10 mouse cellular contexts compared by ENCODE assay signal in genomic region chr5:139418633-139419032, GRCm38 (mm10). TPM values are rescaled to one million over a fixed set of nuclear protein-coding genes. Genes with fewer than 3 reads are reported as not detected.
DNase-seq lines count a peak whose midpoint lies in the region; ATAC-seq and TF ChIP-seq lines count a peak whose summit lies in the region.
"Had no signal": no experiment of that assay in that cellular context is flagged by ENCODE, and none has a peak within 500 bp of the region (broad histone marks: within the 10 kb centered on the region; RNA-seq: fewer than 3 reads in every experiment).

No protein-coding gene starts in this region.

- no peaks in the 10 kb centered on the region for H3K27me3 ChIP-seq in forebrain, embryonic 11.5 days (ENCODE audit: control insufficient read depth, insufficient read depth, low read length)
- no peaks in the 10 kb centered on the region for H3K27me3 ChIP-seq in limb, embryonic 14.5 days (ENCODE audit: control insufficient read depth, insufficient read depth, low read length)

- 0 out of 2 replicates have a peak overlapping the region, but pooled peaks have one; percentile 20 for H3K9ac ChIP-seq in forebrain, embryonic 11.5 days (ENCODE audit: low read length)
- no peak overlapping the region for H3K9ac ChIP-seq in limb, embryonic 14.5 days (ENCODE audit: low read depth, low read length, severe bottlenecking)

- peaks cover 12% of the 10 kb centered on the region for H3K4me1 ChIP-seq in forebrain, embryonic 11.5 days (replicated peaks; ENCODE audit: control insufficient read depth, insufficient read depth, low read length)
- H3K4me1 ChIP-seq in limb, embryonic 14.5 days (ENCODE audit: control insufficient read depth, insufficient read depth, low read length) = peaks cover 20% of the 10 kb centered on the region

- H3K27ac ChIP-seq in layer of hippocampus, adult 2 months = peak overlapping the region; percentile 8
- H3K27ac ChIP-seq in forebrain, embryonic 11.5 days (ENCODE audit: low read depth, low read length) = peak overlapping the region; percentile 63
- H3K27ac ChIP-seq in limb, embryonic 14.5 days (replicated peaks; ENCODE audit: low read depth, low read length) = no peak overlapping the region
- H3K27ac ChIP-seq: macrophage had no signal

- 0 out of 2 replicates have a peak, but pooled peaks have one; percentile 42 for ATAC-seq in forebrain, embryonic 11.5 days (replicated peaks; ENCODE audit: low FRiP score)
- peak; percentile 81; the same call in 1 of the 2 replicates for ATAC-seq in limb, embryonic 14.5 days (ENCODE audit: low FRiP score, low read depth)

- WGBS in forebrain, embryonic 11.5 days = 19% methylated on average over 3 of the region's 3 CpGs
- 7% methylated on average over 3 of the region's 3 CpGs for WGBS in limb, embryonic 14.5 days

- H3K4me2 ChIP-seq in forebrain, embryonic 11.5 days (ENCODE audit: low read depth, low read length, severe bottlenecking) = 0 out of 2 replicates have a peak overlapping the region, but pooled peaks have one; percentile 1
- H3K4me2 ChIP-seq in limb, embryonic 14.5 days (replicated peaks; ENCODE audit: low read depth, low read length, severe bottlenecking) = no peak overlapping the region

- no peak for TF ChIP-seq CTCF in layer of hippocampus, adult 2 months (conservative IDR thresholded peaks at IDR 0.05)

- no peak overlapping the region for H3K4me3 ChIP-seq in layer of hippocampus, adult 2 months
- H3K4me3 ChIP-seq in forebrain, embryonic 11.5 days (ENCODE audit: low read depth, low read length) = no peak overlapping the region
- H3K4me3 ChIP-seq in limb, embryonic 14.5 days (replicated peaks; ENCODE audit: low read length) = no peak overlapping the region

- H3K36me3 ChIP-seq in forebrain, embryonic 11.5 days (ENCODE audit: control insufficient read depth, insufficient read depth, low read length) = no peaks in the 10 kb centered on the region
- H3K36me3 ChIP-seq in limb, embryonic 14.5 days (ENCODE audit: control insufficient read depth, insufficient read depth, low read length) = 0 out of 2 replicates have a peak, but pooled peaks cover 7% of the 10 kb centered on the region

- no peak for TF ChIP-seq POLR2A in limb, embryonic 14.5 days (IDR thresholded peaks at IDR 0.05; ENCODE audit: borderline replicate concordance, extremely low read depth, insufficient read depth, insufficient read length)

- H3K9me3 ChIP-seq in forebrain, embryonic 11.5 days (ENCODE audit: control insufficient read depth, low read length) = no peaks in the 10 kb centered on the region
- no peaks in the 10 kb centered on the region for H3K9me3 ChIP-seq in limb, embryonic 14.5 days (ENCODE audit: control insufficient read depth, low read length)

- DNase-seq in layer of hippocampus, adult 2 months (ENCODE audit: low spot score in 2 of 2) = no peak
- no peak for DNase-seq in layer of hippocampus, postnatal 10 days (ENCODE audit: low spot score in 2 of 2)
- no peak for DNase-seq in forebrain, embryonic 11.5 days (ENCODE audit: low spot score)
- peak; percentile 58 for DNase-seq in limb, embryonic 14.5 days (ENCODE audit: low spot score)
- peak; percentile 81 for DNase-seq in thymus, postnatal 0 days (ENCODE audit: low spot score)
- DNase-seq in urinary bladder, postnatal 25 days (ENCODE audit: low spot score) = no peak
- DNase-seq in testis, postnatal 14 days (ENCODE audit: low spot score) = no peak
- no peak for DNase-seq in gastrocnemius, postnatal 25 days

RNA-seq across cellular contexts. Expression of gene Gper1, which starts 4.3 kb away (rescaled TPM):
- total RNA-seq in layer of hippocampus, adult 2 months (2021) = 1 to 10 TPM; 2.1 to 2.4 TPM
- total RNA-seq in layer of hippocampus, postnatal 10 days (2021) = 1 to 10 TPM; 3.7 to 3.8 TPM
- 1.7 and 1.9 TPM in 2 replicates for polyA plus RNA-seq in forebrain, embryonic 11.5 days (2014; fragmentation: Nextera tagmentation; extraction: Ambion mirVana)
- polyA plus RNA-seq in limb, embryonic 14.5 days (2012; rRNA removed) = 4.7 and 5.7 TPM in 2 replicates
- polyA plus RNA-seq in limb, embryonic 14.5 days (2014; fragmentation: Nextera tagmentation; extraction: Ambion mirVana) = 6.4 and 6.7 TPM in 2 replicates
- polyA plus RNA-seq in thymus, postnatal 0 days (2015; fragmentation: Nextera tagmentation; extraction: Ambion mirVana) = 5.2 and 6.1 TPM in 2 replicates
- total RNA-seq in gastrocnemius, postnatal 25 days (2021) = 1 to 10 TPM in 1 of 2 experiments, under 1 TPM in 1; 0.82 to 1.6 TPM
- total RNA-seq: hematopoietic stem cell, adult 5-6 weeks had no signal
- polyA plus RNA-seq: macrophage had no signal

RNA-seq across cellular contexts. Expression of gene C130050O18Rik, which starts 13.6 kb away (rescaled TPM):
- total RNA-seq in layer of hippocampus, adult 2 months (2021) = under 1 TPM in 1 of 2 experiments, not detected in 1; 0.18 TPM
- under 1 TPM; 0.22 to 0.32 TPM for total RNA-seq in layer of hippocampus, postnatal 10 days (2021)
- 0.17 and 0.23 TPM in 2 replicates for polyA plus RNA-seq in forebrain, embryonic 11.5 days (2014; fragmentation: Nextera tagmentation; extraction: Ambion mirVana)
- 9.1 and 10.6 TPM in 2 replicates for polyA plus RNA-seq in limb, embryonic 14.5 days (2012; rRNA removed)
- polyA plus RNA-seq in limb, embryonic 14.5 days (2014; fragmentation: Nextera tagmentation; extraction: Ambion mirVana) = 6.4 and 7.5 TPM in 2 replicates
- 0.54 and 0.79 TPM in 2 replicates for polyA plus RNA-seq in thymus, postnatal 0 days (2015; fragmentation: Nextera tagmentation; extraction: Ambion mirVana)
- under 1 TPM; 0.32 to 0.61 TPM for total RNA-seq in gastrocnemius, postnatal 25 days (2021)

RNA-seq across cellular contexts. Expression of gene Gpr146, which starts 41.1 kb away (rescaled TPM):
- total RNA-seq in layer of hippocampus, adult 2 months (2021) = 10 to 100 TPM; 11.5 to 12.8 TPM
- 1 to 10 TPM; 6.8 to 7.8 TPM for total RNA-seq in layer of hippocampus, postnatal 10 days (2021)
- 1.8 and 1.9 TPM in 2 replicates for polyA plus RNA-seq in forebrain, embryonic 11.5 days (2014; fragmentation: Nextera tagmentation; extraction: Ambion mirVana)
- polyA plus RNA-seq in limb, embryonic 14.5 days (2012; rRNA removed) = 1.9 and 2.4 TPM in 2 replicates
- 2.3 and 2.5 TPM in 2 replicates for polyA plus RNA-seq in limb, embryonic 14.5 days (2014; fragmentation: Nextera tagmentation; extraction: Ambion mirVana)
- polyA plus RNA-seq in thymus, postnatal 0 days (2015; fragmentation: Nextera tagmentation; extraction: Ambion mirVana) = 5.5 and 7.4 TPM in 2 replicates
- total RNA-seq in gastrocnemius, postnatal 25 days (2021) = 10 to 100 TPM; 23.5 to 23.6 TPM

RNA-seq across cellular contexts. Expression of gene 3110082I17Rik, which starts 41.7 kb away (rescaled TPM):
- 10 to 100 TPM; 17.1 to 18.1 TPM for total RNA-seq in layer of hippocampus, adult 2 months (2021)
- total RNA-seq in layer of hippocampus, postnatal 10 days (2021) = 10 to 100 TPM; 19.3 to 21.0 TPM
- 38.5 and 47.5 TPM in 2 replicates for polyA plus RNA-seq in forebrain, embryonic 11.5 days (2014; fragmentation: Nextera tagmentation; extraction: Ambion mirVana)
- 23.2 and 25.2 TPM in 2 replicates for polyA plus RNA-seq in limb, embryonic 14.5 days (2012; rRNA removed)
- 27.9 and 29.9 TPM in 2 replicates for polyA plus RNA-seq in limb, embryonic 14.5 days (2014; fragmentation: Nextera tagmentation; extraction: Ambion mirVana)
- 19.6 and 19.9 TPM in 2 replicates for polyA plus RNA-seq in thymus, postnatal 0 days (2015; fragmentation: Nextera tagmentation; extraction: Ambion mirVana)
- 1 to 10 TPM; 7.8 to 8.0 TPM for total RNA-seq in gastrocnemius, postnatal 25 days (2021)

Comparison
In these comparisons a context has a peak if more than half of its experiments do, and no peak if none do; other contexts are left out.
1. DNase-seq: peak in limb, embryonic 14.5 days (single experiment) and thymus, postnatal 0 days (single experiment); none in layer of hippocampus, adult 2 months (0 of 2), layer of hippocampus, postnatal 10 days (0 of 2), forebrain, embryonic 11.5 days (single experiment), urinary bladder, postnatal 25 days (single experiment), testis, postnatal 14 days (single experiment) and gastrocnemius, postnatal 25 days (single experiment).